Mouse (Mus musculus): ENCODE results near the gene Grid1. TPM values are rescaled to one million over a fixed set of nuclear protein-coding genes. Genes with fewer than 3 reads are reported as not detected.

The Grid1 gene
- polyA plus RNA-seq, 1 experiment: 22.3 TPM

DNA sequence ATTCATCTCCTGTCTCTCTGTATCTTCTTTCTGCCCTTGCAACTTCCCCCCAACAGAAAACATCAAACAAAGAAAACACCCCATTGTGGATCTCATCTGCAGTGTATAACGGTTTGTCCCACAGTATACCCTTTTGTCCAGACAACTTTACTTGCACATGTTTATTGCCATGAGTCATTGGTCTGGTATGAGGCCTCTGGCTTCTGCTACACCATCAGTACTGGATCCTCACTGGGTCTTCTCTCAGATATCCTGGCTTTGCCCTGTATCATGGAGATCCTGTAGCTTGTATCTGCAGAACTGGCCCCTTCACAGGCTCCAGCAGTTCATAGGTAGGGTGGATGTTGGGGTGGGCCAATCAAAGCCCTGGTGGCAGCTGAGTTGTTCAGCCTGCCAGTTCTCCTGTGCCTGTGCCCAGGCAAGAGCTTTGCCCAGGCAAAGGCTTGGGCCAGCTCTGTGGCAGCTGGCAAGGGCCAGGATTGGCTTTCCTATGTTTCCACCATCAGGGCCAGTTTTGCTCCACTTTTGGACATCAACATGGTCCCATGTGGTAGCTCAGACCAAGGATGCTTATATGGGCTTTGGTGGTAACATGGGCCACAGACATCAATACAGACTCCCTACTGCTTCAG, 26.4 kb upstream of the Grid1 start:
- Histone ChIP-seq H3K4me1 (ENCODE audit: control insufficient read depth, insufficient read depth, low read length) (no peaks in the 10 kb centered on the region), H3K4me3 (ENCODE audit: insufficient read depth, low read length) (no peak overlapping the region), H3K27ac (ENCODE audit: insufficient read depth, low read length) (no peak overlapping the region)
- TF ChIP-seq CTCF (IDR thresholded peaks at IDR 0.05; ENCODE audit: extremely low read depth, insufficient read depth, low read length): no peak
- no peak for TF ChIP-seq POLR2A (IDR thresholded peaks at IDR 0.05; ENCODE audit: extremely low read depth, insufficient read depth, low read length)

- TF ChIP-seq POLR2A (IDR thresholded peaks at IDR 0.05; ENCODE audit: extremely low read depth, insufficient read depth, low read length): no peak
- TF ChIP-seq CTCF (IDR thresholded peaks at IDR 0.05; ENCODE audit: extremely low read depth, insufficient read depth, low read length): peak; percentile 96
- H3K4me1 ChIP-seq (ENCODE audit: control insufficient read depth, insufficient read depth, low read length): no peaks in the 10 kb centered on the region
- H3K4me3 ChIP-seq (ENCODE audit: insufficient read depth, low read length): no peak overlapping the region
- no peak overlapping the region for H3K27ac ChIP-seq (ENCODE audit: insufficient read depth, low read length)
These were observed 9.0 kb upstream of the Grid1 start for GRCm38 (mm10) chr14:34810763-34811489.

DNA sequence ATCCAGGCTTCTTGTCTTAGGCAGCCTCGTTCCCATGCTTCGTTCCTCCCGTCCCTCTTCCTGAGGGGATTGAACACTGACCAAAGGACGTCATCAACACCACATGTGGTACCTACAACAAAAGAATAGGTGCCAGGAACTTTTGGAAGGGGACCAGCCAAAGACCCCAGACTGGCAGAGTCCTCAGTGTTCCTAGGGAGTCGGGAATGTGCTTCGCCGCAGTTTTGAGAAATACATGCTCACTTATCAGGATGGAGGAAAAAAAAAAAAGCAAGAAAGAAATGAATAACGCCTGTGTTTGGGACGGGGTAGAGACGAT, 8.5 kb upstream of the Grid1 start:
- TF ChIP-seq CTCF (IDR thresholded peaks at IDR 0.05; ENCODE audit: extremely low read depth, insufficient read depth, low read length): no peak
- TF ChIP-seq POLR2A (IDR thresholded peaks at IDR 0.05; ENCODE audit: extremely low read depth, insufficient read depth, low read length): no peak
- Histone ChIP-seq H3K27ac (ENCODE audit: insufficient read depth, low read length) (no peak overlapping the region), H3K4me1 (ENCODE audit: control insufficient read depth, insufficient read depth, low read length) (no peaks in the 10 kb centered on the region), H3K4me3 (ENCODE audit: insufficient read depth, low read length) (no peak overlapping the region)

GRCm38 (mm10) chr14:34816301-34816700, 3.6 kb upstream of the Grid1 start:
- Histone ChIP-seq H3K4me3 (ENCODE audit: insufficient read depth, low read length) (no peak overlapping the region), H3K4me1 (ENCODE audit: control insufficient read depth, insufficient read depth, low read length) (no peaks in the 10 kb centered on the region), H3K27ac (ENCODE audit: insufficient read depth, low read length) (no peak overlapping the region)
- no peak for TF ChIP-seq POLR2A (IDR thresholded peaks at IDR 0.05; ENCODE audit: extremely low read depth, insufficient read depth, low read length)
- TF ChIP-seq CTCF (IDR thresholded peaks at IDR 0.05; ENCODE audit: extremely low read depth, insufficient read depth, low read length): no peak

- TF ChIP-seq CTCF (IDR thresholded peaks at IDR 0.05; ENCODE audit: extremely low read depth, insufficient read depth, low read length): no peak
- no peak for TF ChIP-seq POLR2A (IDR thresholded peaks at IDR 0.05; ENCODE audit: extremely low read depth, insufficient read depth, low read length)
- H3K4me1 ChIP-seq (ENCODE audit: control insufficient read depth, insufficient read depth, low read length): peaks cover 6% of the 10 kb centered on the region
- H3K27ac ChIP-seq (ENCODE audit: insufficient read depth, low read length): no peak overlapping the region
- H3K4me3 ChIP-seq (ENCODE audit: insufficient read depth, low read length): peak overlapping the region; percentile 70; the same call in 1 of the 2 replicates
These were observed 1.4 kb upstream of the Grid1 start for GRCm38 (mm10) chr14:34818387-34818980.

DNA sequence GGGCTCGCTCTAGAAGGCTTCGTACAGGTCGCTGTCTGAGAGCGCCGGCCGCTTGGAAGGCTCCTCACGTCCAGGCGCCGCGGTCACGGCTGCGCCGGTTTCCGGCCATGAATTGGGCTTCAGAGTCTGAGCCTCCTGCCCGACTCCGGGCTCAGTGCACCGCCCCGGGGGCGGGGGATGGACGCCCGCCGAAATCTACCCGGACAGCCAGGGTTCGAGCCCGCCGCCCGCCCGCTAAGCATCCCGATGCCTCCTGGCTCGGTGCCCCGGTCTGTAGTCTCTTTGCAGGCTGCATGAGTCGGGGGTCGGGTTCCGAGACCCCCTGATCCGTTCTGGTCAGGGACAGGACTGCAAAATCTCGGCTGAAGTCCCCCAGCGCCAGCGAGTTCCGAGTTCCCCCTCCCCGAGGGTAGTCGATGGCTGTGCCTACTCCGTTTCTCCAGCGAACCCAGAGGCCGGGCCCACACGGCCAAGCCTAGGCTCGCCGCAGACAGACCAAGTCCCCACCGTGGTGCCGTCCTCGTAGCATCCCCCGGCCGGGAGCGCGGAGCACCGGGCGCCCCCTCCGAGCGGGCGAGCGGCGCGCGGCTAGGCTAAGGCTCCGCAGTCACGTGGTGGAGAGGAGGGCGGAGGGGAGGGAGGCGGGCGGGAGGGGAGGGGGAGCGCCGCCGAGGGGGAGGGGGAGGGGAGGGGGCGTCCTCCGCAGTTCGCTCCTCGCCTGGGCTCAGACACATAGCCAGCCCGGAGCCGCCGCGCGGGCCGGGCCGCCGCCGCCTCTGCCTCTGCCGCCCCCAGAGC, 588 bp upstream of the Grid1 start:
- no peak for TF ChIP-seq POLR2A (IDR thresholded peaks at IDR 0.05; ENCODE audit: extremely low read depth, insufficient read depth, low read length)
- TF ChIP-seq CTCF (IDR thresholded peaks at IDR 0.05; ENCODE audit: extremely low read depth, insufficient read depth, low read length): no peak
- H3K27ac ChIP-seq (ENCODE audit: insufficient read depth, low read length): peak overlapping the region; percentile 80
- peak overlapping the region; percentile 70 for H3K4me3 ChIP-seq (ENCODE audit: insufficient read depth, low read length)
- peaks cover 6% of the 10 kb centered on the region for H3K4me1 ChIP-seq (ENCODE audit: control insufficient read depth, insufficient read depth, low read length)

DNA sequence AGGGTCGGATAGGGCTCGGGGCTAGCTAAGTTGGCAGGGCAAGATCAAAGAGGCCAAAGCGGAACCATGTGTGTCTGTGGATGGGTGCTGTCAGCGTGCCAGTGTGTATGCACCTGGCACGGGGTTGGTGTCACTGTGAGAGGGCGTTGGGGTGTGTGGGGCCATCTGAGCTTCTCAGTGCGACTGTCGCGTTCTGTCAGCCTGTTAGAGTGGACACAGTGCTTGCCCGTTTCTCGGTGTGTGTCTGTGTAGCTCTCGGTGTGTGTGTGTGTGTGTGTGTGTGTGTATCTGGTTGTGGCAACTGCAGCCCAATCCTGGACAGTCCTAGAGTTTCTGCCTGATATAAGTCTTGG, 721 bp downstream of the Grid1 start:
- peak overlapping the region; percentile 70 for H3K4me3 ChIP-seq (ENCODE audit: insufficient read depth, low read length)
- TF ChIP-seq CTCF (IDR thresholded peaks at IDR 0.05; ENCODE audit: extremely low read depth, insufficient read depth, low read length) (no peak), POLR2A (IDR thresholded peaks at IDR 0.05; ENCODE audit: extremely low read depth, insufficient read depth, low read length) (no peak)
- no peak overlapping the region for H3K27ac ChIP-seq (ENCODE audit: insufficient read depth, low read length)
- H3K4me1 ChIP-seq (ENCODE audit: control insufficient read depth, insufficient read depth, low read length): peaks cover 6% of the 10 kb centered on the region

DNA sequence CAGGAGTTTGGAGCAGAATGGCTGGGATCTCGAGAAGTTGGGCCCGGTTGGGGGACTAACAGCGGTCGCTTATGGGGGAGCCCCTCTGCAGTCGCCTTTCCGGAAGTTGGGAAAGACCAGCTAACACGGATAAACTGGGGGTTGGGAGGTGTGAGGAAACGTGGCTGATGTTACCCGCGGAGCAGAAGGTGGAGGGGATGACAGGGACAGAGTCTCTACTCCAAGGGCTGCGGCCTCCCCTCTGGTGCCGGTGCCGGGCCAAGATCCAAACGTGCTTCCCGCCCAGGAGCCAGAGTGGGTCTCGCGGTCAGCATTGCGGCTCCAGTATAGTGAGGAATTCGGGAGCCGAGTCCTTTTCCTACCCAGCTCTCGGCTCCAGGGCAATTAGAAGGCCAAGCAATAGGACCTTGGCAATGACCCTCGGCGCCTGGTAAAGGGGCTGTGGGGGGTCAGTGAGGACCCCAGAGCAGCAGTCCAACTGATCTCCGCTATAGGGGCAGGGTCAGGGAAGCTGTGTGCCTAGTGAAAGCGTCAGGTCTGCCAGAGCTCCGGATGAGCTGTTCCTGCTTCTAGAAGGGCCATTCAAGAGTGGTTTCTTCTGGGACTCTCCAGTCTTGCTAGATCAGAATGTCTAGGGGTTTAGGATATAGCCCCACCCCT, 1.4 kb downstream of the Grid1 start:
- peaks cover 8% of the 10 kb centered on the region for H3K4me1 ChIP-seq (ENCODE audit: control insufficient read depth, insufficient read depth, low read length)
- H3K4me3 ChIP-seq (ENCODE audit: insufficient read depth, low read length): peak overlapping the region; percentile 70
- TF ChIP-seq POLR2A (IDR thresholded peaks at IDR 0.05; ENCODE audit: extremely low read depth, insufficient read depth, low read length) (no peak), CTCF (IDR thresholded peaks at IDR 0.05; ENCODE audit: extremely low read depth, insufficient read depth, low read length) (no peak)
- H3K27ac ChIP-seq (ENCODE audit: insufficient read depth, low read length): no peak overlapping the region

DNA sequence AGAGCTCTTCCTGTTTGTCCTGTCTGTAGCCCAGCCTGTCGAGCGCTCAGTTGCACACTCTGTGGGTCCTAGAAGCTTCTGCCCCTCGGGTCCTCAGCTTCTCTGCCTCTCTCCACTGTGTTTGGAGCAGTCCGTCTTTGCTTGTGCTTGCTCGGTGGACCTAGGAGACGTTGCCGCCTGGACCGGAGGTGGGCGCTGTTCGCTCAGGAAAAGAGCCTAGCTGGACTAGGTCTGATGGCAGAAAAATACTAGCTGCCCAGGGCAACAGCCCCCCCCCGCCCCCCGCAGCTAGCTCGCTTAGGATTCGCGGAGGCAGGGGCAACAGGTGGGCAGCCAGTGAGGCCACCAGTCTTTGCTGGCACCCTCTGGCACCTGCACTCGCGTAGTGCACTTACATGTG, 3.2 kb downstream of the Grid1 start:
- Histone ChIP-seq H3K4me1 (ENCODE audit: control insufficient read depth, insufficient read depth, low read length) (peaks cover 8% of the 10 kb centered on the region), H3K27ac (ENCODE audit: insufficient read depth, low read length) (no peak overlapping the region), H3K4me3 (ENCODE audit: insufficient read depth, low read length) (peak overlapping the region; percentile 23)
- TF ChIP-seq CTCF (IDR thresholded peaks at IDR 0.05; ENCODE audit: extremely low read depth, insufficient read depth, low read length) (peak; percentile 79), POLR2A (IDR thresholded peaks at IDR 0.05; ENCODE audit: extremely low read depth, insufficient read depth, low read length) (no peak)

Measured in cortical plate, adult 2 months (tissue).